11 mouse cellular contexts compared by ENCODE assay signal in the genomic region with DNA sequence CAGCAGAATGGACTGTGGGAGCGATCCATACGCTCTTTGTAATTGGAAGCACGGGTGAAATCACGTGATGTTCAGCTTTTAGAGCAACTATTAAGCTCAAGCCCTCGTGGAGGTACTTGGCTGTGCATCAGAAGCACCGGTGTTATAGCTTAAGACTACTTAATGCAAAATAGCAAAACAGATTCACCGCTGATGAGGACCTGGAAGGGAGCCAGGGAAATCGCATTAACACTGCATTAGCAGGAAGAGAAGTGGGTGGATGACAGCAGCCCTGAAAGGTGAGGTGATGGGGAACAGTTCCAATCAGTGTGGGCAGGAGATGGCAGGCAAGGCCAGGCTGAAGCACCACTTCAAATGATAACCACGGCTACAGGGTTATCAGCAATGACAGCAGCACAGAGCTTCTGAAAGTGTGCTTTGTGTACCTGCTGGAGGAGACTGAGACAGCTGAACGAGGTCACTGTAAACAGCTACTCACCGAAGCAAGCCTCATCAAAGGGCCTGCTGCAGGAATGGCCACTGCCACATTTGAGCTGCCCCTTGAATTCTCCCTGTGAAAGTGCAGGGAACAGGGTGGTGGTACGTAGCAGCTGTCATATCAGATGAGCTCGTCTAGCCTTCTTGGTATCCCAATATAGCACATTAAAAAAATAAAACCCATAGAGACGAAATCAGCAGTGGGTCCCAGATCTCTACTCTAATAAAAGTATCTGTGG. TPM values are rescaled to one million over a fixed set of nuclear protein-coding genes. Genes with fewer than 3 reads are reported as not detected.
DNase-seq lines count a peak whose midpoint lies in the region; ATAC-seq and TF ChIP-seq lines count a peak whose summit lies in the region.
"Had no signal": no experiment of that assay in that cellular context is flagged by ENCODE, and none has a peak within 500 bp of the region (broad histone marks: within the 10 kb centered on the region; RNA-seq: fewer than 3 reads in every experiment).

No protein-coding gene starts in this region.

- H3K27ac ChIP-seq in heart, embryonic 16.5 days (ENCODE audit: low read length): 0 out of 2 replicates have a peak overlapping the region, but pooled peaks have one; percentile 2
- no peak overlapping the region for H3K27ac ChIP-seq in heart, adult 2 months
- H3K27ac ChIP-seq: gastrocnemius, adult 2 months had no signal

- no peak overlapping the region for H3K4me3 ChIP-seq in heart, embryonic 16.5 days (ENCODE audit: low read length)
- no peak overlapping the region for H3K4me3 ChIP-seq in heart, adult 2 months
- H3K4me3 ChIP-seq: gastrocnemius, adult 2 months had no signal

- DNase-seq in heart, adult 2 months: no peak
- peak; percentile 34 for DNase-seq in brain, embryonic 18.5 days (ENCODE audit: low read depth, low spot score)
- DNase-seq in cerebellum, postnatal 14 days: peak; percentile 54 to 59
- peak; percentile 51 to 55 for DNase-seq in left cerebral cortex, postnatal 14 days (ENCODE audit: low spot score in 2 of 2)
- DNase-seq in ovary, postnatal 10 days (ENCODE audit: low spot score): no peak
- no peak for DNase-seq in urinary bladder, postnatal 36 days (ENCODE audit: low spot score in 2 of 2)
- DNase-seq in gastrocnemius, postnatal 36 days: no peak
- DNase-seq: gastrocnemius, adult 2 months; spleen, adult 18-20 months had no signal

- no peak overlapping the region for H3K9ac ChIP-seq in heart, embryonic 16.5 days (ENCODE audit: low read length)
- no peak overlapping the region for H3K9ac ChIP-seq in heart, adult 2 months (ENCODE audit: low read depth, low read length)

- no peak overlapping the region for H3K4me2 ChIP-seq in heart, embryonic 16.5 days (ENCODE audit: low read depth, low read length)

- intact Hi-C loops in heart, adult 2 months (cut with DNase I): no loop called here
- intact Hi-C loops in left cerebral cortex, postnatal 14 days (cut with DNase I): no loop called here
- intact Hi-C loops in gastrocnemius, postnatal 36 days (cut with DNase I): no loop called here

- no peaks in the 10 kb centered on the region for H3K27me3 ChIP-seq in heart, embryonic 16.5 days (ENCODE audit: control insufficient read depth, insufficient read depth, low read length)
- H3K27me3 ChIP-seq in heart, adult 2 months (ENCODE audit: control insufficient read depth, insufficient read depth, low read length): no peaks in the 10 kb centered on the region

- no peaks in the 10 kb centered on the region for H3K9me3 ChIP-seq in heart, embryonic 16.5 days (replicated peaks; ENCODE audit: control insufficient read depth, low read length)

- H3K36me3 ChIP-seq in heart, embryonic 16.5 days (ENCODE audit: control insufficient read depth, insufficient read depth): no peaks in the 10 kb centered on the region
- no peaks in the 10 kb centered on the region for H3K36me3 ChIP-seq in heart, adult 2 months (ENCODE audit: control insufficient read depth, insufficient read depth, low read length)

- no peaks in the 10 kb centered on the region for H3K79me2 ChIP-seq in heart, adult 2 months (replicated peaks; ENCODE audit: control insufficient read depth, insufficient read depth, low read length)

- WGBS in heart, embryonic 16.5 days: 28% methylated on average over 14 of the region's 14 CpGs
- WGBS in heart, adult 2 months: 40% methylated on average over 14 of the region's 14 CpGs

- TF ChIP-seq POLR2A in heart, adult 2 months (IDR thresholded peaks at IDR 0.05; ENCODE audit: insufficient read depth, low read depth, low read length): no peak

- TF ChIP-seq CTCF in heart, adult 2 months (IDR thresholded peaks at IDR 0.05): no peak

- H3K4me1 ChIP-seq in heart, embryonic 16.5 days (ENCODE audit: control insufficient read depth, insufficient read depth, low read length): peaks cover 9% of the 10 kb centered on the region
- no peaks in the 10 kb centered on the region for H3K4me1 ChIP-seq in heart, adult 2 months (ENCODE audit: control insufficient read depth, insufficient read depth, low read length)

- peak; percentile 70 for ATAC-seq in heart, embryonic 16.5 days (replicated peaks; ENCODE audit: extremely low read depth, insufficient read depth, low FRiP score)

- TF ChIP-seq EP300 in heart, adult 2 months (IDR thresholded peaks at IDR 0.05; ENCODE audit: insufficient read depth, low read depth, low read length): no peak

RNA-seq across cellular contexts. Expression of gene Gm5136, which starts 20.1 kb away (rescaled TPM):
- not detected in 2 replicates for polyA plus RNA-seq in heart, embryonic 16.5 days (2015; fragmentation: Nextera tagmentation; extraction: Ambion mirVana)
- total RNA-seq in heart, adult 2 months (2021): not detected
- polyA plus RNA-seq in heart, adult 2 months (2012; rRNA removed): not detected in 2 replicates
- 1 to 10 TPM; 2.7 to 3.6 TPM for total RNA-seq in left cerebral cortex, postnatal 14 days (2021)
- total RNA-seq in gastrocnemius, postnatal 36 days (2021): not detected
- total RNA-seq: gastrocnemius, adult 2 months had no signal
- polyA plus RNA-seq: lung, embryonic 16.5 days had no signal

Comparison
In these comparisons a context has a peak if more than half of its experiments do, and no peak if none do; other contexts are left out.
1. DNase-seq: peak in brain, embryonic 18.5 days (single experiment), cerebellum, postnatal 14 days (2 of 2) and left cerebral cortex, postnatal 14 days (2 of 2); none in heart, adult 2 months (0 of 2), ovary, postnatal 10 days (single experiment), urinary bladder, postnatal 36 days (0 of 2) and gastrocnemius, postnatal 36 days (0 of 2).